Mouse (Mus musculus) brain, adult 10 weeks (tissue): ENCODE measurements around the gene Kcnip4. TPM values are rescaled to one million over a fixed set of nuclear protein-coding genes. Genes with fewer than 3 reads are reported as not detected.

Source experiments
- polyA plus RNA-seq: library from polyadenylated mRNA; stranded (reverse); fragments of 350-450 nt; fragmentation: Illumina TruSeq; extraction: RNeasy Lipid Tissue Mini Kit (QIAGEN cat#74804); gene quantifications from one replicate; pipeline ENCODE4 v1.2.3, GENCODE M21; 2015; ENCODE audit warnings: low read depth, low replicate concordance

Kcnip4 gene
- 73.3 TPM for polyA plus RNA-seq

DNA sequence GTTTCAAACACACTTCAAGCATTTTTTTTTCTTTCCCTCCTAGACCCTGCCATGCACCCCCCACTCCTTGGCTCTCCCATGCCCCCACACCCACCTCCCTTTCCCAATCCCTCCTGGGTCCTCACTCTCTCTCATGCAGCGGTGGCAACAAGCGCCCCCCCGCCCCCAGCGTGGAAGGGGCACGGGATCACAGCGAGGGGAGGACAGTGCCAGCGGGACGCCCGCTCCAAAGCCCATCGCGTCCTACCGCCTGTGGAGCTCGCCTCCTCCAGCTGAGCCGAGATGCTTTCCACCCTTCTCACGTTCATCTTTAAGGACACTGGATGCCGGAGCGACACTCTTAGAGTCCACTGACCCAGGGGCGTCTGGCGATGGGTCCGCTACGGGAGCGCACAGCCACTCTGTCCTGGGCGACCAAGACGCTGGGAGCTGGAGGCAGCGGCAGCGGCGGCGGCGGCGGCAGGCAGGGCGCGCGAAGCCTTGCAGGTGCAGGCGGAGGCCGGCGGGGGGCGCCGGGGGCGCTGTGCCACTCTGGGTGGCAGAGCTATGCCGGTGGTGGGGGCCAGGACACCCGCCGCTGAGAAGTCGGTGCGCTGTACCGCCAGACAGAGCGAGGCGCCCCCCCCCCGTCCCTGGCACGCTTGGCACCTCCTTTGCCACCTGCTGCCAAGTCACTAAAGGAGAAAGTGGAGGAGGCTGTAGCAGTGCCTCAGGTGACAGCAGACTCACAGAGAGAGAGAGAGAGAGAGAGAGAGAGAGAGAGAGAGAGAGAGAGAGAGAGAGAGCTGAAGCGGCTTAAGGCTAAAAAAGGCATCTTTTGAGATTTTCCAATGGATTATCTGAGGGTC, at the start of gene Kcnip4:
Gene Kcnip4, minus strand, starts transcription at position 514 of the 848 bp plus-strand sequence.

